Mouse (Mus musculus): ENCODE data around the gene Gpc5. TPM values are rescaled to one million over a fixed set of nuclear protein-coding genes. Genes with fewer than 3 reads are reported as not detected.

The Gpc5 gene
- polyA plus RNA-seq, 1 experiment from 2014 or later: 0.07 TPM

DNA sequence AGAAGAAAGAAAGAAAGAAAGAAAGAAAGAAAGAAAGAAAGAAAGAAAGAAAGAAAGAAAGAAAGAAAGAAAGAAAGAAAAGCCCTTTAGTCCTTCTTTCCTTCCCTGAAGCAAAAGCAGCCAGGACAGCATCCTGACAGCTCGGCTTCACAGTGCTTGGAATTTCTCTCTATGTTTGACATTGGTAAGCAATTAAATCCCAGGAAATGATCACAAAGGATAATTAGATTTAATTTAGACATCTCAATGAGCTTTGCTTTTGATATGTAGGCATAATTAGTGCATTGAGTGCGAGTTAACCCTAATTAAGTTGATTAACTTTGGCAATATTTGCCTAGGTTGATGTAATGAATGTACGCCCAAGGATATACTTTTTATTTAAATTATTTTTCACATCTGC, 257.4 kb downstream of the Gpc5 start:
- Histone ChIP-seq H3K4me2 (replicated peaks; ENCODE audit: low read depth) (no peak overlapping the region), H3K4me3 (ENCODE audit: low read depth, low read length) (no peak overlapping the region), H3K9ac (ENCODE audit: low read length) (no peak overlapping the region), H3K4me1 (replicated peaks; ENCODE audit: control insufficient read depth, insufficient read depth) (no peaks in the 10 kb centered on the region), H3K9me3 (ENCODE audit: control insufficient read depth, low read length) (no peaks in the 10 kb centered on the region), H3K36me3 (ENCODE audit: control insufficient read depth, insufficient read depth, low read length) (no peaks in the 10 kb centered on the region), H3K27ac (replicated peaks) (no peak overlapping the region), H3K27me3 (ENCODE audit: control insufficient read depth, insufficient read depth, low read length) (no peaks in the 10 kb centered on the region)
- WGBS: 70% methylated on average over 3 of the region's 3 CpGs
- TF ChIP-seq EP300 (optimal IDR thresholded peaks at IDR 0.05) (no peak), CTCF (IDR thresholded peaks at IDR 0.05; ENCODE audit: low read depth) (no peak)
- DNase-seq (ENCODE audit: low spot score): no peak
- no peak for ATAC-seq (ENCODE audit: low FRiP score, low TSS enrichment)

DNA sequence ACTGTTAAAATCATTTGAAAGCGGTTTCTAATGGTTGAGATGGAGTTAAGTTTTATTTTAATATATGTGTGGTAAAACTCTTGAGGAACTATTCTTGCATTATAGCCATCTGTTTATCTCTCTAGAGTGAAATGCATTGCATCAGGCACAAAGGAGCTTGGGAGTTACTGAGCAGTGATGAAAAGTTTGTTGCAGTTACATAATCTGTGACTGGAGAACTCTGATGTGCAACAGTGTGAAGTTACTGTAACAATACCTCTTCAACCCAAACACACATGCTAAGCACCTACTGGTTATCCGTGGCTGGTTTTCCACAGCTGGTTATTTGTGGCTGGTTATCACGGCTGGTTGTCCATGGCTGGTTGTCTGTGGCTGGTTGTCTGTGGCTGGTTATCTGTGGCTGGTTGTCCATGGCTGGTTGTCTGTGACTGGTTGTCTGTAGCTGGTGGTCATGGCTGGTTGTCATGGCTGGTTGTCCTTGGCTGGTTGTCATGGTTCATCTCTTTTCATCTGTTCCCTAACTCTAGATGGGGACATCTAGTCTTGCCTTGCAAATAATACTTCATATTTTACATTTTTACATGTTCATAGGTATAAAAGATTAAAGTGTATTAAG, 273.4 kb downstream of the Gpc5 start:
- no peak for TF ChIP-seq CTCF (IDR thresholded peaks at IDR 0.05; ENCODE audit: low read depth)
- TF ChIP-seq EP300 (optimal IDR thresholded peaks at IDR 0.05): no peak
- Histone ChIP-seq H3K27me3 (ENCODE audit: control insufficient read depth, insufficient read depth, low read length) (no peaks in the 10 kb centered on the region), H3K4me1 (replicated peaks; ENCODE audit: control insufficient read depth, insufficient read depth) (no peaks in the 10 kb centered on the region), H3K36me3 (ENCODE audit: control insufficient read depth, insufficient read depth, low read length) (no peaks in the 10 kb centered on the region), H3K9me3 (ENCODE audit: control insufficient read depth, low read length) (no peaks in the 10 kb centered on the region), H3K9ac (ENCODE audit: low read length) (no peak overlapping the region), H3K27ac (replicated peaks) (no peak overlapping the region), H3K4me2 (replicated peaks; ENCODE audit: low read depth) (no peak overlapping the region), H3K4me3 (ENCODE audit: low read depth, low read length) (no peak overlapping the region)
- 88% methylated on average over 3 of the region's 3 CpGs for WGBS
- DNase-seq (ENCODE audit: low spot score) (no peak), ATAC-seq (ENCODE audit: low FRiP score, low TSS enrichment) (no peak)

DNA sequence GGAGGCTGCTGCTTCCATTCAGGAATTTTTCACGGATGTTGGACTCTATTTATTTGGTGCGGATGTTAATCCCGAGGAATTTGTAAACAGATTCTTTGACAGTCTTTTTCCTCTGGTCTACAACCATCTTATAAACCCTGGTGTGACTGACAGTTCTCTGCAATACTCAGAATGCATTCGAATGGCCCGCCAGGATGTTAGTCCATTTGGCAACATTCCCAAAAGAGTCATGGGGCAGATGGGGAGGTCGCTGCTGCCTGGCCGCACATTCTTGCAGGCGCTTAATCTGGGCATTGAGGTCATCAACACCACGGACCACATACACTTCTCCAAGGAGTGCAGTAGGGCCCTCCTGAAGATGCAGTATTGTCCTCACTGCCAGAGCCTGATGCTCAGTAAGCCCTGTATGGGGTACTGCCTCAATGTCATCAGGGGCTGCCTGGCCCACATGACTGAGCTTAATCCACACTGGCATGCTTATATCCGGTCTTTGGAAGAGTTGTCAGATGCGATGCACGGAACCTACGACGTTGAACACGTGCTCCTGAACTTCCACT, 277.7 kb downstream of the Gpc5 start:
- WGBS: 65% methylated on average over 15 of the region's 15 CpGs
- Histone ChIP-seq H3K9me3 (ENCODE audit: control insufficient read depth, low read length) (no peaks in the 10 kb centered on the region), H3K9ac (ENCODE audit: low read length) (no peak overlapping the region), H3K36me3 (ENCODE audit: control insufficient read depth, insufficient read depth, low read length) (no peaks in the 10 kb centered on the region), H3K4me3 (ENCODE audit: low read depth, low read length) (no peak overlapping the region), H3K27me3 (ENCODE audit: control insufficient read depth, insufficient read depth, low read length) (no peaks in the 10 kb centered on the region), H3K27ac (replicated peaks) (no peak overlapping the region), H3K4me1 (replicated peaks; ENCODE audit: control insufficient read depth, insufficient read depth) (no peaks in the 10 kb centered on the region), H3K4me2 (replicated peaks; ENCODE audit: low read depth) (no peak overlapping the region)
- no peak for ATAC-seq (ENCODE audit: low FRiP score, low TSS enrichment)
- no peak for TF ChIP-seq EP300 (optimal IDR thresholded peaks at IDR 0.05)
- TF ChIP-seq CTCF (IDR thresholded peaks at IDR 0.05; ENCODE audit: low read depth): no peak
- no peak for DNase-seq (ENCODE audit: low spot score)

DNA sequence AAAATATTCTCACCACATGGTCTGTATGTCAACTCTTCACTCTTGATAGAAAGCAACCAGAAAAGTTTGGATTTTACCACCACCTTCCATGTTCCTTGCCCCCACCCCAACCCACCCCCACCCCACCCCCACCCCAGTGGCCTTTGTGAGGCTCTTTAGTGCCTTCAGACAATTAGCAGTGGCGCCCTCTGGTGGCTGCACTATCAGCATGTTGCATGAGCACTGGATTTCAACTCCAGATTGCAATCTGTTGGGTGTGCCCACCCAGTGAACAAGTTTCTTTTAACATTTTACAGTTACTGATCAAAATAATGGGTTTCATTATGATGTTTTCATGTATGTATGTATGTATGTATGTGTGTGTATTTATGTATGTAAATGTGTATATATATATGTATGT, 279.1 kb downstream of the Gpc5 start:
- ATAC-seq (ENCODE audit: low FRiP score, low TSS enrichment) (no peak), DNase-seq (ENCODE audit: low spot score) (peak; percentile 16)
- no peaks in the 10 kb centered on the region for H3K36me3 ChIP-seq (ENCODE audit: control insufficient read depth, insufficient read depth, low read length)
- no peak overlapping the region for H3K9ac ChIP-seq (ENCODE audit: low read length)
- TF ChIP-seq EP300 (optimal IDR thresholded peaks at IDR 0.05) (no peak), CTCF (IDR thresholded peaks at IDR 0.05; ENCODE audit: low read depth) (peak; percentile 50)
- H3K9me3 ChIP-seq (ENCODE audit: control insufficient read depth, low read length): no peaks in the 10 kb centered on the region
- no peaks in the 10 kb centered on the region for H3K4me1 ChIP-seq (replicated peaks; ENCODE audit: control insufficient read depth, insufficient read depth)
- H3K27ac ChIP-seq (replicated peaks): no peak overlapping the region
- no peak overlapping the region for H3K4me3 ChIP-seq (ENCODE audit: low read depth, low read length)
- 19% methylated on average over 1 of the region's 1 CpGs for WGBS
- H3K27me3 ChIP-seq (ENCODE audit: control insufficient read depth, insufficient read depth, low read length): no peaks in the 10 kb centered on the region
- no peak overlapping the region for H3K4me2 ChIP-seq (replicated peaks; ENCODE audit: low read depth)

DNA sequence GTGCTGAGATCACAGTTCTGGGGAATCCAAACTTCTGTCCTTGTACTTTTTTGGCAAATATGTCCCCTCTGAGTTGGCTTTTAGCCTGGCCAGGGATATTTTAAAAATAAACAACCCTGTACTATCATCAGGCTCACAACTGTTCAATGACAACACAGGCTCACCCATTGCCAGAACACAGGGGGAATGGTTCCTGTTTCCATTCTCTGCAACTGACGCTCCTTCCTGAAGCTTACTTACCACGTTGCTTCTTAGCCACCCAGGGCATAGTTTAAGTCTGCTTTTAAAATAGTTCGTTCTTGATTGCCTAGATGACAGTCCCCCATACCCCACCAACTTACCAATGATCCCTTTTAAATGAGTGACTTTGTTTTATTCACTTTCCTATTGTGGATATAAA, 299.8 kb downstream of the Gpc5 start:
- ATAC-seq (ENCODE audit: low FRiP score, low TSS enrichment) (no peak), DNase-seq (ENCODE audit: low spot score) (no peak)
- H3K4me2 ChIP-seq (replicated peaks; ENCODE audit: low read depth): no peak overlapping the region
- no peak overlapping the region for H3K9ac ChIP-seq (ENCODE audit: low read length)
- H3K27ac ChIP-seq (replicated peaks): no peak overlapping the region
- no peak overlapping the region for H3K4me3 ChIP-seq (ENCODE audit: low read depth, low read length)
- no peaks in the 10 kb centered on the region for H3K9me3 ChIP-seq (ENCODE audit: control insufficient read depth, low read length)
- H3K36me3 ChIP-seq (ENCODE audit: control insufficient read depth, insufficient read depth, low read length): no peaks in the 10 kb centered on the region
- WGBS: 72% methylated on average over 3 of the region's 3 CpGs
- no peaks in the 10 kb centered on the region for H3K4me1 ChIP-seq (replicated peaks; ENCODE audit: control insufficient read depth, insufficient read depth)
- no peaks in the 10 kb centered on the region for H3K27me3 ChIP-seq (ENCODE audit: control insufficient read depth, insufficient read depth, low read length)
- no peak for TF ChIP-seq EP300 (optimal IDR thresholded peaks at IDR 0.05)
- TF ChIP-seq CTCF (IDR thresholded peaks at IDR 0.05; ENCODE audit: low read depth): no peak

DNA sequence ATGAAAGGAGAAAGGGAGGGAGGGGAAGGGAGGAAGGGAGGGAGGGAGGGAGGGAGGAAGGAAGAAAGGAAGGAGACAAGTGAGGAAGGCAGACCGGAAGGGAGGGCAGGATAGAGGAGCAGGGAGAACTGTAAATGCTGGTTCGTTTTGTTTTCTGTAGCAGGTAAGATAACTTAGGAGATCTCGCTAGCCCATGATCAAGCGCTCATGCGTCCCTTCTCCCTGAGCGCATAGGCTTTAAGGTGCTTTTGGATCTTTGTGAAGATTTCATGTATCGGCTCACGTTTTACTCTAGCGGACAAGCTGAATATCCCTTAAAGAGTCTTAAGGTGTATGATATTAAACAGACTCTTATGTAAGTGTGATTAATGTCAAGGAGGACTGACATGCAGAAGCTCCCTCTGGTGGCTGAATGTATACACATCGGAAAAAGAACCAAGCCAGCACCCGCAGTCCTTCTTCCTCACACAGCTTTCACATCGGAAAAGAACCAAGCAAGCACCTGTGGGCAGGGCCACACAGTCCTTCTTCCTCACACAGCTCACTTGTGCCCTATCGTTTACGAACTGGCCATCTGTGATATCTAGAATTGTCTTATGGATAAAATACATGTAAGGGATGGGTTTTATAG, 301.0 kb downstream of the Gpc5 start:
- WGBS: 44% methylated on average over 14 of the region's 14 CpGs
- Histone ChIP-seq H3K4me1 (replicated peaks; ENCODE audit: control insufficient read depth, insufficient read depth) (no peaks in the 10 kb centered on the region), H3K36me3 (ENCODE audit: control insufficient read depth, insufficient read depth, low read length) (no peaks in the 10 kb centered on the region), H3K9me3 (ENCODE audit: control insufficient read depth, low read length) (no peaks in the 10 kb centered on the region), H3K27ac (replicated peaks) (no peak overlapping the region), H3K27me3 (ENCODE audit: control insufficient read depth, insufficient read depth, low read length) (no peaks in the 10 kb centered on the region), H3K9ac (ENCODE audit: low read length) (no peak overlapping the region), H3K4me2 (replicated peaks; ENCODE audit: low read depth) (no peak overlapping the region), H3K4me3 (ENCODE audit: low read depth, low read length) (no peak overlapping the region)
- DNase-seq (ENCODE audit: low spot score): peak; percentile 36
- ATAC-seq (ENCODE audit: low FRiP score, low TSS enrichment): no peak
- TF ChIP-seq CTCF (IDR thresholded peaks at IDR 0.05; ENCODE audit: low read depth): peak; percentile 79
- no peak for TF ChIP-seq EP300 (optimal IDR thresholded peaks at IDR 0.05)
